ENCODE assay signal across 22 mouse cellular contexts in genomic region chr17:78406854-78407253, GRCm38 (mm10). TPM values are rescaled to one million over a fixed set of nuclear protein-coding genes. Genes with fewer than 3 reads are reported as not detected.
DNase-seq lines count a peak whose midpoint lies in the region; ATAC-seq and TF ChIP-seq lines count a peak whose summit lies in the region.
"Had no signal": no experiment of that assay in that cellular context is flagged by ENCODE, and none has a peak within 500 bp of the region (broad histone marks: within the 10 kb centered on the region; RNA-seq: fewer than 3 reads in every experiment).

No protein-coding gene starts in this region.

- H3K4me3 ChIP-seq in forebrain, embryonic 10.5 days: no peak overlapping the region
- H3K4me3 ChIP-seq in forebrain, postnatal 0 days (ENCODE audit: low read depth, low read length): no peak overlapping the region
- H3K4me3 ChIP-seq in hindbrain, embryonic 10.5 days: no peak overlapping the region
- no peak overlapping the region for H3K4me3 ChIP-seq in hindbrain, embryonic 11.5 days (ENCODE audit: low read depth, low read length)
- no peak overlapping the region for H3K4me3 ChIP-seq in liver, embryonic 12.5 days
- no peak overlapping the region for H3K4me3 ChIP-seq in liver, embryonic 11.5 days (ENCODE audit: low read depth, low read length)
- no peak overlapping the region for H3K4me3 ChIP-seq in stomach, embryonic 16.5 days (replicated peaks; ENCODE audit: low read length)
- H3K4me3 ChIP-seq in left cerebral cortex, adult 2 months: no peak overlapping the region
- H3K4me3 ChIP-seq: embryonic facial prominence, embryonic 13.5 days; forebrain, embryonic 15.5 days; hindbrain, embryonic 13.5 days; liver, embryonic 15.5 days had no signal

- peaks cover 30% of the 10 kb centered on the region for H3K36me3 ChIP-seq in forebrain, embryonic 10.5 days (replicated peaks)
- H3K36me3 ChIP-seq in forebrain, postnatal 0 days (ENCODE audit: insufficient read depth): no peaks in the 10 kb centered on the region
- H3K36me3 ChIP-seq in hindbrain, embryonic 10.5 days: peaks cover 29% of the 10 kb centered on the region
- no peaks in the 10 kb centered on the region for H3K36me3 ChIP-seq in hindbrain, embryonic 11.5 days (ENCODE audit: control insufficient read depth, insufficient read depth, low read length)
- peaks cover 60% of the 10 kb centered on the region for H3K36me3 ChIP-seq in liver, embryonic 12.5 days
- peaks cover 15% of the 10 kb centered on the region; the same call in 1 of the 2 replicates for H3K36me3 ChIP-seq in liver, embryonic 11.5 days (ENCODE audit: control insufficient read depth, insufficient read depth, low read length)
- H3K36me3 ChIP-seq in stomach, embryonic 16.5 days (ENCODE audit: control insufficient read depth, insufficient read depth, low read length): peaks cover 3% of the 10 kb centered on the region; the same call in 1 of the 2 replicates
- H3K36me3 ChIP-seq: forebrain, embryonic 15.5 days had no signal

- no peak for ATAC-seq in forebrain, postnatal 0 days
- ATAC-seq in hindbrain, embryonic 11.5 days (ENCODE audit: low FRiP score): no peak
- no peak for ATAC-seq in liver, embryonic 12.5 days
- ATAC-seq in liver, embryonic 11.5 days (replicated peaks; ENCODE audit: low FRiP score): no peak
- no peak for ATAC-seq in stomach, embryonic 16.5 days (ENCODE audit: insufficient read depth, low FRiP score)
- ATAC-seq: CD4-positive, CD25-positive, alpha-beta regulatory T cell, adult 4 months; forebrain, embryonic 15.5 days; inflammation-experienced regulatory T-cells, adult 6 months; lung, postnatal 0 days; Patski had no signal

- 0 out of 2 replicates have a peak overlapping the region, but pooled peaks have one; percentile 8 for H3K27ac ChIP-seq in forebrain, embryonic 10.5 days
- H3K27ac ChIP-seq in forebrain, postnatal 0 days (ENCODE audit: low read depth, low read length): no peak overlapping the region
- 0 out of 2 replicates have a peak overlapping the region, but pooled peaks have one; percentile 23 for H3K27ac ChIP-seq in hindbrain, embryonic 10.5 days
- no peak overlapping the region for H3K27ac ChIP-seq in hindbrain, embryonic 11.5 days (ENCODE audit: low read depth, low read length)
- 0 out of 2 replicates have a peak overlapping the region, but pooled peaks have one; percentile 32 for H3K27ac ChIP-seq in liver, embryonic 12.5 days
- no peak overlapping the region for H3K27ac ChIP-seq in liver, embryonic 11.5 days (ENCODE audit: low read depth, low read length)
- H3K27ac ChIP-seq in stomach, embryonic 16.5 days (ENCODE audit: low read length): peak overlapping the region; percentile 32; the same call in 1 of the 2 replicates
- H3K27ac ChIP-seq in left cerebral cortex, adult 2 months: no peak overlapping the region
- H3K27ac ChIP-seq: embryonic facial prominence, embryonic 13.5 days; forebrain, embryonic 15.5 days; hindbrain, embryonic 13.5 days; liver, embryonic 15.5 days had no signal

- no peak overlapping the region for H3K4me2 ChIP-seq in forebrain, postnatal 0 days (ENCODE audit: low read depth)
- no peak overlapping the region for H3K4me2 ChIP-seq in hindbrain, embryonic 11.5 days (replicated peaks; ENCODE audit: low read depth, low read length)
- H3K4me2 ChIP-seq in liver, embryonic 12.5 days: no peak overlapping the region
- no peak overlapping the region for H3K4me2 ChIP-seq in liver, embryonic 11.5 days
- H3K4me2 ChIP-seq in stomach, embryonic 16.5 days (ENCODE audit: low read depth, low read length): no peak overlapping the region
- H3K4me2 ChIP-seq: embryonic facial prominence, embryonic 13.5 days; forebrain, embryonic 15.5 days; hindbrain, embryonic 13.5 days; liver, embryonic 15.5 days; midbrain, embryonic 11.5 days had no signal

- no peaks in the 10 kb centered on the region for H3K9me3 ChIP-seq in forebrain, embryonic 10.5 days
- H3K9me3 ChIP-seq in forebrain, postnatal 0 days (ENCODE audit: low read length): no peaks in the 10 kb centered on the region
- H3K9me3 ChIP-seq in hindbrain, embryonic 10.5 days: no peaks in the 10 kb centered on the region
- no peaks in the 10 kb centered on the region for H3K9me3 ChIP-seq in hindbrain, embryonic 11.5 days (ENCODE audit: control insufficient read depth, low read length)
- H3K9me3 ChIP-seq in liver, embryonic 12.5 days (replicated peaks): no peaks in the 10 kb centered on the region
- H3K9me3 ChIP-seq in liver, embryonic 11.5 days (ENCODE audit: control insufficient read depth, low read length): no peaks in the 10 kb centered on the region
- no peaks in the 10 kb centered on the region for H3K9me3 ChIP-seq in stomach, embryonic 16.5 days (replicated peaks; ENCODE audit: control insufficient read depth, low read length)
- H3K9me3 ChIP-seq: embryonic facial prominence, embryonic 13.5 days; forebrain, embryonic 15.5 days; hindbrain, embryonic 13.5 days; liver, embryonic 15.5 days had no signal

- no peaks in the 10 kb centered on the region for H3K27me3 ChIP-seq in forebrain, embryonic 10.5 days (ENCODE audit: poor library complexity, severe bottlenecking)
- no peaks in the 10 kb centered on the region for H3K27me3 ChIP-seq in forebrain, postnatal 0 days (ENCODE audit: insufficient read depth, low read length)
- H3K27me3 ChIP-seq in hindbrain, embryonic 10.5 days (ENCODE audit: insufficient read depth, poor library complexity, severe bottlenecking): no peaks in the 10 kb centered on the region
- H3K27me3 ChIP-seq in hindbrain, embryonic 11.5 days (ENCODE audit: control insufficient read depth, insufficient read depth, low read length): no peaks in the 10 kb centered on the region
- no peaks in the 10 kb centered on the region for H3K27me3 ChIP-seq in liver, embryonic 12.5 days (replicated peaks)
- no peaks in the 10 kb centered on the region for H3K27me3 ChIP-seq in liver, embryonic 11.5 days (replicated peaks; ENCODE audit: control insufficient read depth, insufficient read depth, low read length)
- no peaks in the 10 kb centered on the region for H3K27me3 ChIP-seq in stomach, embryonic 16.5 days (ENCODE audit: control insufficient read depth, insufficient read depth, low read length)
- H3K27me3 ChIP-seq: embryonic facial prominence, embryonic 13.5 days; forebrain, embryonic 15.5 days; hindbrain, embryonic 13.5 days; liver, embryonic 15.5 days; Patski had no signal

- DNase-seq in forebrain, embryonic 10.5 days (ENCODE audit: extremely low spot score, low spot score): no peak
- DNase-seq in forebrain, postnatal 0 days: no peak
- DNase-seq in hindbrain, embryonic 10.5 days (ENCODE audit: low spot score): no peak
- DNase-seq in hindbrain, embryonic 11.5 days (ENCODE audit: low spot score): no peak
- DNase-seq in liver, embryonic 11.5 days (ENCODE audit: low spot score): no peak
- no peak for DNase-seq in left cerebral cortex, adult 2 months (ENCODE audit: extremely low spot score in 1 of 2, low spot score in 2 of 2)
- DNase-seq: cerebellum, postnatal 10 days; layer of hippocampus, adult 9-11 months; retina, postnatal 1 day; right cerebral cortex, postnatal 4 days; thymus, postnatal 36 days had no signal

- intact Hi-C loops in left cerebral cortex, adult 2 months (cut with DNase I): no loop called here

- no peak overlapping the region for H3K9ac ChIP-seq in forebrain, postnatal 0 days
- no peak overlapping the region for H3K9ac ChIP-seq in hindbrain, embryonic 11.5 days (ENCODE audit: low read depth, low read length)
- H3K9ac ChIP-seq in liver, embryonic 12.5 days: no peak overlapping the region
- no peak overlapping the region for H3K9ac ChIP-seq in liver, embryonic 11.5 days (ENCODE audit: low read depth, low read length)
- H3K9ac ChIP-seq in stomach, embryonic 16.5 days (ENCODE audit: low read length): no peak overlapping the region
- H3K9ac ChIP-seq: embryonic facial prominence, embryonic 13.5 days; forebrain, embryonic 15.5 days; hindbrain, embryonic 13.5 days; liver, embryonic 15.5 days had no signal

- H3K4me1 ChIP-seq in forebrain, embryonic 10.5 days: peaks cover 10% of the 10 kb centered on the region
- H3K4me1 ChIP-seq in forebrain, postnatal 0 days (ENCODE audit: insufficient read depth): peaks cover 4% of the 10 kb centered on the region; the same call in 1 of the 2 replicates
- H3K4me1 ChIP-seq in hindbrain, embryonic 10.5 days (replicated peaks): peaks cover 16% of the 10 kb centered on the region
- no peaks in the 10 kb centered on the region for H3K4me1 ChIP-seq in hindbrain, embryonic 11.5 days (replicated peaks; ENCODE audit: control insufficient read depth, insufficient read depth, low read length)
- peaks cover 27% of the 10 kb centered on the region; the same call in 1 of the 2 replicates for H3K4me1 ChIP-seq in liver, embryonic 12.5 days
- no peaks in the 10 kb centered on the region for H3K4me1 ChIP-seq in liver, embryonic 11.5 days (replicated peaks; ENCODE audit: control insufficient read depth, insufficient read depth, low read length)
- H3K4me1 ChIP-seq in stomach, embryonic 16.5 days (ENCODE audit: control insufficient read depth, insufficient read depth, low read length): peaks cover 5% of the 10 kb centered on the region

- 89% methylated on average over 10 of the region's 10 CpGs for WGBS in forebrain, embryonic 10.5 days
- 81% methylated on average over 10 of the region's 10 CpGs for WGBS in forebrain, postnatal 0 days
- WGBS in hindbrain, embryonic 10.5 days: 85% methylated on average over 10 of the region's 10 CpGs
- 89% methylated on average over 10 of the region's 10 CpGs for WGBS in hindbrain, embryonic 11.5 days
- 82% methylated on average over 10 of the region's 10 CpGs for WGBS in liver, embryonic 12.5 days (ENCODE audit: insufficient replicate concordance)
- 84% methylated on average over 10 of the region's 10 CpGs for WGBS in liver, embryonic 11.5 days
- WGBS in stomach, embryonic 16.5 days: 86% methylated on average over 10 of the region's 10 CpGs

- no peak for TF ChIP-seq CTCF in forebrain, postnatal 0 days (IDR thresholded peaks at IDR 0.05; ENCODE audit: low read depth)
- no peak for TF ChIP-seq CTCF in left cerebral cortex, adult 2 months (IDR thresholded peaks at IDR 0.05)

RNA-seq across cellular contexts. Expression of gene Fez2, which starts 11.1 kb away (rescaled TPM):
- 34.6 and 36.3 TPM in 2 replicates for polyA plus RNA-seq in forebrain, embryonic 10.5 days (2016; fragmentation: Nextera tagmentation; extraction: Ambion mirVana)
- 56.0 and 57.9 TPM in 2 replicates for total RNA-seq in forebrain, postnatal 0 days (2014; rRNA removed)
- 64.8 and 65.9 TPM in 2 replicates for polyA plus RNA-seq in forebrain, postnatal 0 days (2015; fragmentation: Nextera tagmentation; extraction: Ambion mirVana)
- polyA plus RNA-seq in hindbrain, embryonic 10.5 days (2016; fragmentation: Nextera tagmentation; extraction: Ambion mirVana): 37.9 and 51.1 TPM in 2 replicates
- polyA plus RNA-seq in hindbrain, embryonic 11.5 days (2014; fragmentation: Nextera tagmentation; extraction: Ambion mirVana): 52.4 and 56.1 TPM in 2 replicates
- 24.0 and 24.9 TPM in 2 replicates for polyA plus RNA-seq in liver, embryonic 12.5 days (2016; fragmentation: Nextera tagmentation; extraction: Ambion mirVana)
- 30.9 and 33.3 TPM in 2 replicates for polyA plus RNA-seq in liver, embryonic 11.5 days (2014; fragmentation: Nextera tagmentation; extraction: Ambion mirVana)
- polyA plus RNA-seq in stomach, embryonic 16.5 days (2015; fragmentation: Nextera tagmentation; extraction: Ambion mirVana): 30.6 and 34.6 TPM in 2 replicates
- total RNA-seq in left cerebral cortex, adult 2 months (2021): 10 to 100 TPM; 34.9 to 36.0 TPM

Comparison
In these comparisons a context has a peak if more than half of its experiments do, and no peak if none do; other contexts are left out.
1. H3K27ac ChIP-seq: peak in forebrain, embryonic 10.5 days (single experiment), hindbrain, embryonic 10.5 days (single experiment), liver, embryonic 12.5 days (single experiment) and stomach, embryonic 16.5 days (single experiment); none in forebrain, postnatal 0 days (single experiment), hindbrain, embryonic 11.5 days (single experiment), liver, embryonic 11.5 days (single experiment) and left cerebral cortex, adult 2 months (single experiment).